Mouse (Mus musculus): ENCODE results near the gene Spata5. TPM values are rescaled to one million over a fixed set of nuclear protein-coding genes. Genes with fewer than 3 reads are reported as not detected.

Spata5 gene
- polyA plus RNA-seq (2017; shearing (Covaris generic)), result 10 to 100 TPM; 36.2 to 42.6 TPM

DNA sequence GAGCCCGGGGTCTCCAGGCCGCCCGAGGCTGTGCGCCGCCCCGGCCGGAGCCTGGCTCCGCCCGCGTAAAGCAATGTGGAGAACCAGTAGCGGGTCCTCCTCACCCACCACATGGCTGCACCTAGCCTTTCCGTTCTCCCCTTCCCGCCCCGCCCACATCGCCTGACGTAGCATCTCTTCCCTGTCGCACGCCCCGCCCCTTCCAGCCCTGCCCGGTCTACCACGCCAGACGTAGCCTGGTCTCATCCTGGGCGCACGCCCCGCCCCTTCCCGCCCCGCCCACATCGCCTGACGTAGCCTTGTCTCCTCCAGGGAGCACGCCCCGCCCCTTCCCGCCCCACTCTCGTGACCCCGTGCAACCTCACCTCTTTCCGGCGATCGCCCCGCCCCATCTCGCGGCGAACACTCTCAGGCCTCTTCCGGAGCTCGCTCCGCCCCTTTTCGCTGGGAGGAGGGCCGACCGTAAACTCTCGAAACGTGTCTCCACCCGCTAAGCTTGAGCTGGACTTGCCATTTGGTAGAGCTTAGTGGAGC is at the start of gene Spata5:
Gene Spata5, plus strand, starts transcription at position 439 of the 534 bp plus-strand sequence.

DNA sequence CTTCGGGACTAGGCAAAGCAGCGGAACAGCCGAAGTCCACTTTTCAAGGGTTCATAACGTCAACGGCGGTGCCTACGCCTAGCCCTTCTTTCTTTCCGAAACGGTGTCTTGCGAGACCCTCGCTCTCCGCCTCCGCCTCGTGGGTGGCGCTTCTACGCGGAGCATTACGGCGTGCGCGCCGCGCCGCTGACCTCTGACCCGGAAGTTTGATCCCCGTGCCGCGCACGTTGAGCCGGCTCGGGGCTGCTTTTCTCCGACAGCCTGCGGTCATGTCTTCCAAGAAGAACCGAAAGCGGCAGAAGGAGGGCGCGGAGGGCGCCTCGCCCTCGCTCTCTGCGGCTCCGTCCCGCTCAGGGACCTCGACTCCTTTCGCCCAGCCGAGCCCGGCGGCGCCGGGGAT is 376 bp downstream of the Spata5 start, which contains the start of gene Nudt6:
Gene Nudt6, minus strand, starts transcription at position 140 of the 400 bp plus-strand sequence.

Other genes starting within 250 kb of the Spata5 start
- gene Il21, start 187.3 kb upstream of the Spata5 start, polyA plus RNA-seq (2017; shearing (Covaris generic)), result 1 to 10 TPM in 1 of 2 experiments, under 1 TPM in 1; 0.33 to 1.2 TPM
- 1 to 10 TPM; 2.3 to 5.5 TPM for gene Bbs12, start 107.3 kb upstream of the Spata5 start, polyA plus RNA-seq (2017; shearing (Covaris generic))
- 1 to 10 TPM; 1.7 to 2.3 TPM for gene Cetn4, start 107.2 kb upstream of the Spata5 start, polyA plus RNA-seq (2017; shearing (Covaris generic))
- 1 to 10 TPM; 4.0 to 8.1 TPM for gene Fgf2, start 71.5 kb upstream of the Spata5 start, polyA plus RNA-seq (2017; shearing (Covaris generic))
- gene Nudt6, start 315 bp downstream of the Spata5 start, polyA plus RNA-seq (2017; shearing (Covaris generic)), result 10 to 100 TPM; 22.8 to 38.7 TPM
- 10 to 100 TPM; 24.4 to 39.5 TPM for gene Spry1, start 220.1 kb downstream of the Spata5 start, polyA plus RNA-seq (2017; shearing (Covaris generic))